8 mouse cellular contexts compared by ENCODE assay signal in the genomic region with DNA sequence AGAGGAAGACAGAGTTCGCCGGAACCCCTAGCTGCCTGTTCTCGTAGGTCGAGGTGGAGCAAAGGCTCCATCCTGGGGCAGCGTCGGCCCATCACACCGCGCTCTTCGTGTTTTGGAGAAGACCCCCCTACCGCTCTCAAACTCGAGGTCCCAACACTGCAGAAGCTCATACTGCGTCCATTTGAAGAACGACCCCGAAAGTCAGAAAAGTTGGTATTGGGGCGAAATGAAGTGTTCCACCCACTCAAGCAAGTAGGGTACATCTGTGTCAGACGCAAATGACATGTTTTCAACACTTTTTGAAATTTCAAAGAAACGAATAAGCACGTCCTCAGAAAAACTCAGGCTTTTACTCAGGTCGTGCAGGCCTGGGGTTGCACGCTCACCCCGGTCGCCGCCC. TPM values are rescaled to one million over a fixed set of nuclear protein-coding genes. Genes with fewer than 3 reads are reported as not detected.
DNase-seq lines count a peak whose midpoint lies in the region; ATAC-seq and TF ChIP-seq lines count a peak whose summit lies in the region.

No protein-coding gene starts in this region.

- H3K27ac ChIP-seq in heart, adult 2 months: peak overlapping the region; percentile 80
- H3K27ac ChIP-seq in forebrain, embryonic 13.5 days: peak overlapping the region; percentile 73
- peak overlapping the region; percentile 83 for H3K27ac ChIP-seq in liver, embryonic 14.5 days

- no peaks in the 10 kb centered on the region for H3K9me3 ChIP-seq in forebrain, embryonic 13.5 days (replicated peaks)
- H3K9me3 ChIP-seq in liver, embryonic 14.5 days (ENCODE audit: control insufficient read depth, low read length): no peaks in the 10 kb centered on the region

- peaks cover 6% of the 10 kb centered on the region for H3K79me3 ChIP-seq in C2C12 (ENCODE audit: low read depth)

- TF ChIP-seq CTCF in heart, adult 2 months (IDR thresholded peaks at IDR 0.05): no peak
- no peak for TF ChIP-seq CTCF in C2C12 (IDR thresholded peaks at IDR 0.05; ENCODE audit: control insufficient read depth, insufficient read depth, insufficient read length)
- TF ChIP-seq CTCF in liver, embryonic 14.5 days (IDR thresholded peaks at IDR 0.05; ENCODE audit: low read depth): no peak

- H3K36me3 ChIP-seq in heart, adult 2 months (ENCODE audit: control insufficient read depth, insufficient read depth, low read length): no peaks in the 10 kb centered on the region
- H3K36me3 ChIP-seq in C2C12 (ENCODE audit: control insufficient read depth, insufficient read depth): peaks cover 14% of the 10 kb centered on the region
- H3K36me3 ChIP-seq in forebrain, embryonic 13.5 days (ENCODE audit: poor library complexity, severe bottlenecking): peaks cover 30% of the 10 kb centered on the region
- H3K36me3 ChIP-seq in liver, embryonic 14.5 days (replicated peaks; ENCODE audit: control insufficient read depth, insufficient read depth, low read depth): peaks cover 26% of the 10 kb centered on the region

- H3K79me2 ChIP-seq in heart, adult 2 months (replicated peaks; ENCODE audit: control insufficient read depth, insufficient read depth, low read length): peaks cover 1% of the 10 kb centered on the region; the same call in 1 of the 2 replicates
- peaks cover 20% of the 10 kb centered on the region for H3K79me2 ChIP-seq in C2C12 (ENCODE audit: control insufficient read depth, insufficient read depth)

- intact Hi-C loops in heart, adult 2 months (cut with DNase I): loop anchor here (5.0 kb wide), 1 partner anchor 252 kb away; the partner anchor contains the start of gene Pgghg

- H3ac ChIP-seq in C2C12 (ENCODE audit: control insufficient read depth, insufficient read length, low read depth): peak overlapping the region; percentile 74

- peak overlapping the region; percentile 61 for H3K4me3 ChIP-seq in heart, adult 2 months
- peak overlapping the region; percentile 34 for H3K4me3 ChIP-seq in C2C12 (ENCODE audit: insufficient read depth, poor library complexity, severe bottlenecking)
- peak overlapping the region; percentile 92 for H3K4me3 ChIP-seq in forebrain, embryonic 13.5 days
- peak overlapping the region; percentile 67 to 78 for H3K4me3 ChIP-seq in liver, embryonic 14.5 days (ENCODE audit: insufficient read depth in 1 of 2, low read depth in 2 of 2, low read length in 2 of 2)

- TF ChIP-seq POLR2A in heart, adult 2 months (IDR thresholded peaks at IDR 0.05; ENCODE audit: insufficient read depth, low read depth, low read length): no peak

- no peaks in the 10 kb centered on the region for H3K27me3 ChIP-seq in heart, adult 2 months (ENCODE audit: control insufficient read depth, insufficient read depth, low read length)
- H3K27me3 ChIP-seq in C2C12 (ENCODE audit: control insufficient read depth, insufficient read depth, insufficient read length): no peaks in the 10 kb centered on the region
- H3K27me3 ChIP-seq in forebrain, embryonic 13.5 days: no peaks in the 10 kb centered on the region
- no peaks in the 10 kb centered on the region for H3K27me3 ChIP-seq in liver, embryonic 14.5 days (ENCODE audit: control insufficient read depth, insufficient read depth, low read length)

- peaks cover 11% of the 10 kb centered on the region for H3K4me1 ChIP-seq in heart, adult 2 months (ENCODE audit: control insufficient read depth, insufficient read depth, low read length)
- peaks cover 24% of the 10 kb centered on the region for H3K4me1 ChIP-seq in forebrain, embryonic 13.5 days
- peaks cover 42 to 50% of the 10 kb centered on the region in 2 experiments for H3K4me1 ChIP-seq in liver, embryonic 14.5 days (replicated peaks; ENCODE audit: control insufficient read depth in 2 of 2, insufficient read depth in 2 of 2, low read length in 1 of 2)

- no peak for ATAC-seq in forebrain, embryonic 13.5 days
- no peak for ATAC-seq in liver, embryonic 14.5 days (ENCODE audit: insufficient read depth)

- 1% methylated on average over 23 of the region's 23 CpGs for WGBS in heart, adult 2 months
- under 1% methylated on average over 23 of the region's 23 CpGs for WGBS in forebrain, embryonic 13.5 days
- under 1% methylated on average over 23 of the region's 23 CpGs for WGBS in liver, embryonic 14.5 days (ENCODE audit: insufficient replicate concordance)

- no peak for TF ChIP-seq EP300 in heart, adult 2 months (IDR thresholded peaks at IDR 0.05; ENCODE audit: insufficient read depth, low read depth, low read length)
- no peak for TF ChIP-seq EP300 in liver, embryonic 14.5 days (IDR thresholded peaks at IDR 0.05; ENCODE audit: low read depth)

- no peak for DNase-seq in heart, adult 2 months
- DNase-seq in heart, adult 18-20 months: no peak
- DNase-seq in liver, embryonic 14.5 days (ENCODE audit: low read depth in 3 of 3, low spot score in 3 of 3): no peak
- no peak for DNase-seq in embryo, embryonic 10 days (ENCODE audit: low spot score)
- no peak for DNase-seq in adipocyte (ENCODE audit: low spot score)
- no peak for DNase-seq in layer of hippocampus, postnatal 14 days (ENCODE audit: low spot score in 2 of 2)

- peak overlapping the region; percentile 96 for H3K4me2 ChIP-seq in forebrain, embryonic 13.5 days
- H3K4me2 ChIP-seq in liver, embryonic 14.5 days (ENCODE audit: low read depth): peak overlapping the region; percentile 90

- H3K9ac ChIP-seq in heart, adult 2 months (ENCODE audit: low read depth, low read length): peak overlapping the region; percentile 10
- H3K9ac ChIP-seq in forebrain, embryonic 13.5 days: peak overlapping the region; percentile 67
- peak overlapping the region; percentile 70 for H3K9ac ChIP-seq in liver, embryonic 14.5 days (replicated peaks)

TF ChIP-seq in C2C12, 6 proteins besides CTCF, POLR2A, EP300 and RAD21:
- TF ChIP-seq MYOD1 (IDR thresholded peaks at IDR 0.05; ENCODE audit: control insufficient read depth, insufficient read length, low read depth) (no peak), MAX (IDR thresholded peaks at IDR 0.05) (no peak), MYOG (IDR thresholded peaks at IDR 0.05; ENCODE audit: control insufficient read depth, extremely low read depth, insufficient read length) (no peak), CEBPB (IDR thresholded peaks at IDR 0.05; ENCODE audit: low read depth) (no peak)

RNA-seq across cellular contexts. Expression of gene Lrrc56, which starts 0.5 kb away (rescaled TPM):
- 1 to 10 TPM; 2.3 to 3.1 TPM for total RNA-seq in heart, adult 2 months (2021)
- 4.6 and 4.9 TPM in 2 replicates for polyA plus RNA-seq in heart, adult 2 months (2012; rRNA removed)
- total RNA-seq in heart, adult 18-20 months (2021): 1 to 10 TPM; 2.0 to 3.4 TPM
- polyA plus RNA-seq in C2C12 (2012; fragmentation: generic; extraction: Trizol): 0.32 TPM
- polyA plus RNA-seq in forebrain, embryonic 13.5 days (2015; fragmentation: Nextera tagmentation; extraction: Ambion mirVana): 12.6 and 17.3 TPM in 2 replicates
- 15.3 and 20.3 TPM in 2 replicates for polyA plus RNA-seq in liver, embryonic 14.5 days (2012; rRNA removed)
- polyA plus RNA-seq in liver, embryonic 14.5 days (2014; fragmentation: Nextera tagmentation; extraction: Ambion mirVana): 10.4 and 10.9 TPM in 2 replicates
- 1 to 10 TPM; 4.9 to 6.7 TPM for total RNA-seq in layer of hippocampus, postnatal 14 days (2021)

RNA-seq across cellular contexts. Expression of gene Hras, which starts 0.6 kb away (rescaled TPM):
- 100 to 1,000 TPM in 1 of 2 experiments, 10 to 100 TPM in 1; 90.8 to 105 TPM for total RNA-seq in heart, adult 2 months (2021)
- 63.7 and 79.9 TPM in 2 replicates for polyA plus RNA-seq in heart, adult 2 months (2012; rRNA removed)
- total RNA-seq in heart, adult 18-20 months (2021): 100 to 1,000 TPM in 1 of 2 experiments, 10 to 100 TPM in 1; 91.4 to 103 TPM
- polyA plus RNA-seq in C2C12 (2012; fragmentation: generic; extraction: Trizol): 181 TPM
- polyA plus RNA-seq in forebrain, embryonic 13.5 days (2015; fragmentation: Nextera tagmentation; extraction: Ambion mirVana): 67.2 and 73.9 TPM in 2 replicates
- 50.8 and 66.8 TPM in 2 replicates for polyA plus RNA-seq in liver, embryonic 14.5 days (2012; rRNA removed)
- 84.4 and 102 TPM in 2 replicates for polyA plus RNA-seq in liver, embryonic 14.5 days (2014; fragmentation: Nextera tagmentation; extraction: Ambion mirVana)
- total RNA-seq in layer of hippocampus, postnatal 14 days (2021): 100 to 1,000 TPM; 204 to 208 TPM

RNA-seq across cellular contexts. Expression of gene Lmntd2, which starts 19.5 kb away (rescaled TPM):
- total RNA-seq in heart, adult 2 months (2021): not detected
- 0.18 and 0.20 TPM in 2 replicates for polyA plus RNA-seq in heart, adult 2 months (2012; rRNA removed)
- total RNA-seq in heart, adult 18-20 months (2021): not detected
- 0.05 TPM for polyA plus RNA-seq in C2C12 (2012; fragmentation: generic; extraction: Trizol)
- polyA plus RNA-seq in forebrain, embryonic 13.5 days (2015; fragmentation: Nextera tagmentation; extraction: Ambion mirVana): 2.1 and 2.3 TPM in 2 replicates
- 2.0 and 2.3 TPM in 2 replicates for polyA plus RNA-seq in liver, embryonic 14.5 days (2012; rRNA removed)
- polyA plus RNA-seq in liver, embryonic 14.5 days (2014; fragmentation: Nextera tagmentation; extraction: Ambion mirVana): 0.25 and 0.66 TPM in 2 replicates
- total RNA-seq in layer of hippocampus, postnatal 14 days (2021): not detected

RNA-seq across cellular contexts. Expression of gene Rassf7, which starts 21.3 kb away (rescaled TPM):
- total RNA-seq in heart, adult 2 months (2021): under 1 TPM; 0.25 to 0.42 TPM
- polyA plus RNA-seq in heart, adult 2 months (2012; rRNA removed): 2.2 and 3.3 TPM in 2 replicates
- under 1 TPM; 0.57 to 0.87 TPM for total RNA-seq in heart, adult 18-20 months (2021)
- polyA plus RNA-seq in C2C12 (2012; fragmentation: generic; extraction: Trizol): 25.2 TPM
- polyA plus RNA-seq in forebrain, embryonic 13.5 days (2015; fragmentation: Nextera tagmentation; extraction: Ambion mirVana): 29.4 and 33.8 TPM in 2 replicates
- polyA plus RNA-seq in liver, embryonic 14.5 days (2012; rRNA removed): 21.6 and 28.3 TPM in 2 replicates
- polyA plus RNA-seq in liver, embryonic 14.5 days (2014; fragmentation: Nextera tagmentation; extraction: Ambion mirVana): 16.8 and 22.4 TPM in 2 replicates
- 1 to 10 TPM in 1 of 2 experiments, under 1 TPM in 1; 0.83 to 1.2 TPM for total RNA-seq in layer of hippocampus, postnatal 14 days (2021)

RNA-seq across cellular contexts. Expression of gene Rnh1, which starts 21.8 kb away (rescaled TPM):
- total RNA-seq in heart, adult 2 months (2021): 10 to 100 TPM; 62.9 to 73.9 TPM
- 73.2 and 96.7 TPM in 2 replicates for polyA plus RNA-seq in heart, adult 2 months (2012; rRNA removed)
- total RNA-seq in heart, adult 18-20 months (2021): 10 to 100 TPM; 71.5 to 77.6 TPM
- polyA plus RNA-seq in C2C12 (2012; fragmentation: generic; extraction: Trizol): 251 TPM
- polyA plus RNA-seq in forebrain, embryonic 13.5 days (2015; fragmentation: Nextera tagmentation; extraction: Ambion mirVana): 40.7 and 45.2 TPM in 2 replicates
- polyA plus RNA-seq in liver, embryonic 14.5 days (2012; rRNA removed): 26.5 and 29.1 TPM in 2 replicates
- 54.6 and 59.7 TPM in 2 replicates for polyA plus RNA-seq in liver, embryonic 14.5 days (2014; fragmentation: Nextera tagmentation; extraction: Ambion mirVana)
- total RNA-seq in layer of hippocampus, postnatal 14 days (2021): 10 to 100 TPM; 26.8 to 34.3 TPM

Comparison
In these comparisons a context has a peak if more than half of its experiments do, and no peak if none do; other contexts are left out.
1. H3K4me3 ChIP-seq: peak in every context shown above with its lines; median percentile 92 in forebrain, embryonic 13.5 days; 72 in liver, embryonic 14.5 days; 61 in heart, adult 2 months; 34 in C2C12.
2. H3K9ac ChIP-seq: peak in every context shown above with its lines; median percentile 70 in liver, embryonic 14.5 days; 67 in forebrain, embryonic 13.5 days; 10 in heart, adult 2 months.